Mouse (Mus musculus) left cerebral cortex, postnatal 25 days (tissue): ENCODE results near the gene Ptpn6. TPM values are rescaled to one million over a fixed set of nuclear protein-coding genes. Genes with fewer than 3 reads are reported as not detected.
A peak's percentile ranks its signal among the peaks of the same experiment; 100 is the strongest.

ENCODE experiments used
- DNase-seq, 2 experiments: peaks; one replicate each; pipeline ENCODE4 v3.0.0; 2022; ENCODE audit warnings: low spot score in 2 of 2, mixed read lengths in 1 of 2
- intact Hi-C: fragments of 180-260 bp; cut with DNase I; formaldehyde crosslinking; loops from one replicate; pipeline ENCODE4 v1.15.1; 2025
- total RNA-seq, 2 experiments: library from RNA; stranded (reverse); gene quantifications; 2 replicates each; pipeline ENCODE4 v1.2.3; 2021

The Ptpn6 gene
- total RNA-seq, 2 experiments from 2014 or later = 3.1 to 4.5 TPM

- intact Hi-C loops = no loop called here
- DNase-seq = no peak
Measured at GRCm38 (mm10) chr6:124739231-124739796, 800 bp upstream of the Ptpn6 start.

GRCm38 (mm10) chr6:124737040-124737439 is 1.5 kb downstream of the Ptpn6 start:
- intact Hi-C loops = no loop called here
- DNase-seq = peak in 1 of 2 experiments; percentile 63

- intact Hi-C loops = no loop called here
- no peak for DNase-seq
Measured at GRCm38 (mm10) chr6:124734417-124734816, 4.1 kb downstream of the Ptpn6 start.

GRCm38 (mm10) chr6:124732476-124733370 is 5.8 kb downstream of the Ptpn6 start:
- intact Hi-C loops = no loop called here
- no peak for DNase-seq

GRCm38 (mm10) chr6:124731038-124731437 is 7.5 kb downstream of the Ptpn6 start:
- intact Hi-C loops = no loop called here

GRCm38 (mm10) chr6:124729850-124730705 is 8.4 kb downstream of the Ptpn6 start:
- DNase-seq = no peak
- intact Hi-C loops = no loop called here

More at GRCm38 (mm10) chr6:124731038-124731437, 7.5 kb downstream of the Ptpn6 start:
- DNase-seq = no peak

GRCm38 (mm10) chr6:124728621-124729020 is 9.9 kb downstream of the Ptpn6 start:
- intact Hi-C loops = no loop called here
- DNase-seq = no peak

- intact Hi-C loops = no loop called here
- DNase-seq = no peak
Measured at GRCm38 (mm10) chr6:124724472-124724871, 14.0 kb downstream of the Ptpn6 start.

- intact Hi-C loops = no loop called here
- DNase-seq = no peak
Measured at GRCm38 (mm10) chr6:124723541-124723940, 15.0 kb downstream of the Ptpn6 start.

GRCm38 (mm10) chr6:124722876-124723473 is 15.5 kb downstream of the Ptpn6 start:
- no peak for DNase-seq
- intact Hi-C loops = no loop called here

GRCm38 (mm10) chr6:124720904-124721303 is 17.6 kb downstream of the Ptpn6 start:
- no peak for DNase-seq
- intact Hi-C loops = no loop called here

- DNase-seq = no peak
- intact Hi-C loops = no loop called here
Measured at GRCm38 (mm10) chr6:124719354-124719978, 19.0 kb downstream of the Ptpn6 start.

GRCm38 (mm10) chr6:124718703-124719102 is 19.8 kb downstream of the Ptpn6 start:
- DNase-seq = no peak
- intact Hi-C loops = no loop called here

- no peak for DNase-seq
- intact Hi-C loops = no loop called here
Measured at GRCm38 (mm10) chr6:124717968-124718367, 20.5 kb downstream of the Ptpn6 start.

GRCm38 (mm10) chr6:124716864-124717490 is 21.5 kb downstream of the Ptpn6 start:
- intact Hi-C loops = no loop called here
- DNase-seq = no peak

- intact Hi-C loops = loop anchor here (2.0 to 5.0 kb wide), 4 partner anchors 28 to 294 kb away; partner anchors contain the start of genes Atn1, Gm45234, Grcc10 and Lpcat3
Measured at GRCm38 (mm10) chr6:124712918-124713317, 25.6 kb downstream of the Ptpn6 start.

GRCm38 (mm10) chr6:124711824-124712782 is 26.4 kb downstream of the Ptpn6 start, which contains the start of the genes Emg1 and Phb2:
Gene Emg1 (minus strand): TSS chr6:124712178.
Gene Phb2 (plus strand): TSS chr6:124712336.
- intact Hi-C loops = loop anchor here (2.0 to 5.0 kb wide), 4 partner anchors 29 to 295 kb away; partner anchors contain the start of genes Atn1, Gm45234, Grcc10 and Lpcat3
- DNase-seq = peak; percentile 98 to 99

More at GRCm38 (mm10) chr6:124712918-124713317, 25.6 kb downstream of the Ptpn6 start:
- DNase-seq = no peak
